Mouse (Mus musculus): ENCODE results near the gene Inf2. TPM values are rescaled to one million over a fixed set of nuclear protein-coding genes. Genes with fewer than 3 reads are reported as not detected.

Inf2 gene
- polyA plus RNA-seq, 1 experiment = 26.3 TPM

DNA sequence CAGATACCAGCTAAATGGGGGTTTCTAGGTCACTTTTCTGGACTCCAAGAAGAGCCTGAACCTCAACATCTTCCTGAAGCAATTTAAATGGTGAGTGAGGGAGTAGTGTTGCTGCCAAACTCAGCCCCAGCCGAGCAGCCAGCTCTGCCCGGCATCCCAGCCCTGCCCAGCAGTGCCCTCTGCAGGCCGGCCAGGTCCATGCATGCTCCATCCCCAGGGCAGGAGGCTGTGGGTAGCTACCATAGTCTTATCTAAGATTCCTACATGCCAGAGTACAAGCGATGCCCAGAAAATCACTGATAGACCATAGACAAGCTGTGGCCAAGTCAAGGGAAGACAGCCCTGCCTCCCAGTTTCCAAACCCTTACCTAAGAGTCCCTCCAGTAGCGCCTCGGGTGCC lies 17.2 kb downstream of the Inf2 start:
- Histone ChIP-seq H3K4me1 (replicated peaks; ENCODE audit: control insufficient read depth, insufficient read depth, low read length) (no peaks in the 10 kb centered on the region), H3K27ac (ENCODE audit: control insufficient read depth, insufficient read depth, low read length) (no peak overlapping the region), H3K27me3 (ENCODE audit: control insufficient read depth, insufficient read depth, low read length) (no peaks in the 10 kb centered on the region), H3K4me3 (ENCODE audit: control insufficient read depth, insufficient read depth, low read length) (no peak overlapping the region), H3K36me3 (ENCODE audit: control insufficient read depth, insufficient read depth, low read length) (no peaks in the 10 kb centered on the region)
- DNase-seq = peak; percentile 79
- 52% methylated on average over 6 of the region's 6 CpGs for WGBS
- TF ChIP-seq POLR2A (IDR thresholded peaks at IDR 0.05; ENCODE audit: control insufficient read depth, extremely low read depth, insufficient read depth, low read length, poor library complexity) (no peak), CTCF (IDR thresholded peaks at IDR 0.05; ENCODE audit: borderline replicate concordance, control insufficient read depth, extremely low read depth, insufficient read depth, low read length, poor library complexity) (peak; percentile 93)

DNA sequence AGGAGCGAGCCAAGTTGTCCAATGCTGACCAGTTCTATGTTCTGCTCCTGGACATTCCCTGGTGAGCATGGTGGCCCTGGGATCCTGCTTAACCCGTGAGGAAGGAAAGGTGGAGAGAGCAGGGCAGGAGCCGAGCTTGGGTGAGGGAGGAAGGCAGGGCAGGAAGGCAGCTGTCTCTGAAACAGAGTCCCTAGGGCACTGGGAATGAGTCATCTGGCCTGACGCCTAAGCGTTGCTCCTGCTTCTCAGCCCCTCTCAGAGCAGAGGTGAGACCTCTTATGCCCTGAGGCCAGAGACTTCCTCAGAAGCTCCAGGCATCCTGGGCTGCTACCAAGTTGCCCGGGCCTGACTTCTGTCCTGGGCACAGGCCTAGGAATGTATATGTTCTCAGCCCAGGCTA lies 18.4 kb downstream of the Inf2 start:
- no peak overlapping the region for H3K27ac ChIP-seq (ENCODE audit: control insufficient read depth, insufficient read depth, low read length)
- DNase-seq = no peak
- H3K4me3 ChIP-seq (ENCODE audit: control insufficient read depth, insufficient read depth, low read length) = no peak overlapping the region
- TF ChIP-seq CTCF (IDR thresholded peaks at IDR 0.05; ENCODE audit: borderline replicate concordance, control insufficient read depth, extremely low read depth, insufficient read depth, low read length, poor library complexity) = no peak
- TF ChIP-seq POLR2A (IDR thresholded peaks at IDR 0.05; ENCODE audit: control insufficient read depth, extremely low read depth, insufficient read depth, low read length, poor library complexity) = no peak
- WGBS = 92% methylated on average over 6 of the region's 6 CpGs
- H3K36me3 ChIP-seq (ENCODE audit: control insufficient read depth, insufficient read depth, low read length) = no peaks in the 10 kb centered on the region
- H3K27me3 ChIP-seq (ENCODE audit: control insufficient read depth, insufficient read depth, low read length) = no peaks in the 10 kb centered on the region
- no peaks in the 10 kb centered on the region for H3K4me1 ChIP-seq (replicated peaks; ENCODE audit: control insufficient read depth, insufficient read depth, low read length)

- Histone ChIP-seq H3K4me3 (ENCODE audit: control insufficient read depth, insufficient read depth, low read length) (no peak overlapping the region), H3K4me1 (replicated peaks; ENCODE audit: control insufficient read depth, insufficient read depth, low read length) (no peaks in the 10 kb centered on the region), H3K36me3 (ENCODE audit: control insufficient read depth, insufficient read depth, low read length) (no peaks in the 10 kb centered on the region), H3K27ac (ENCODE audit: control insufficient read depth, insufficient read depth, low read length) (no peak overlapping the region), H3K27me3 (ENCODE audit: control insufficient read depth, insufficient read depth, low read length) (no peaks in the 10 kb centered on the region)
- DNase-seq = no peak
- 97% methylated on average over 10 of the region's 10 CpGs for WGBS
- TF ChIP-seq POLR2A (IDR thresholded peaks at IDR 0.05; ENCODE audit: control insufficient read depth, extremely low read depth, insufficient read depth, low read length, poor library complexity) = no peak
- no peak for TF ChIP-seq CTCF (IDR thresholded peaks at IDR 0.05; ENCODE audit: borderline replicate concordance, control insufficient read depth, extremely low read depth, insufficient read depth, low read length, poor library complexity)
These were observed 20.4 kb downstream of the Inf2 start for GRCm38 (mm10) chr12:112609031-112609430.

DNA sequence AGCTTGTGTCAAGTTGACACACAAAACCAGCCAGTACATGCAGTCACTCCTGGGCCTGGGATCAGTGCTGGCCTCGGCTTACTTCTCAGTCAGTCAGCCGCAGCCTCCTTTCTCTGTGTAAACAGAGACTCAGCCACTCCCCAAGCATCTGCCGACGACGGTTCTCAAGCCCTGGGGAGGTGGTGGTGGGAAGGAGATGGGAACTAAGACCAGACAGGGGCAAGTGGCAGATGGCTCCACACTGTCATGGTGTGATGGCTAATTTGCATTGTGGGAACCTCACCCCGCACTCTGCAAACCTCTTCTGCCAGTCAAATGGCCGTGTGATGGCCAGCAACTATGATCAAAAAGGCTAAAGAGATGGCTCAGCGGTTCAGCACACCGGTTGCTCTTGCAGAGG lies 28.1 kb downstream of the Inf2 start:
- no peaks in the 10 kb centered on the region for H3K36me3 ChIP-seq (ENCODE audit: control insufficient read depth, insufficient read depth, low read length)

DNA sequence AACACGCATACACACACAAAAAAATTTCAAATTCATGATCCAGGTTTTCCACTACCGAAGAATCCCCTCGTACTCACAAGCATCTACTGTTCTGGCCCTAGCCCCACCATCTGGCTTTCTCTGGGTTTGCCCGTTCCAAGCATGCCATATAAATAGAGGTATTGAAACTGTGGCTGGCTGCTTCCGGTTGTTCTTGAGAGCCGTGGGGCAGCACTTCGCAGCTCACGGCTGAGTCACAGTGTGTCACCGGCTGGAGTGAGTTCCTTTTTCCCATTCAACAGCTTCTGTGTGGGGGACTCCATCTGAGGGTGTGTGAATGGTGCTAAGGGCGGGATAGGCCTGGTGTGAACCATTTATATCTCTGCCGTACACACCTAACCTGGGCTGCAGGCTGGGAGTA lies 28.6 kb downstream of the Inf2 start:
- Histone ChIP-seq H3K27me3 (ENCODE audit: control insufficient read depth, insufficient read depth, low read length) (no peaks in the 10 kb centered on the region), H3K4me1 (replicated peaks; ENCODE audit: control insufficient read depth, insufficient read depth, low read length) (peaks cover 43% of the 10 kb centered on the region), H3K27ac (ENCODE audit: control insufficient read depth, insufficient read depth, low read length) (peak overlapping the region; percentile 53; the same call in 1 of the 2 replicates), H3K36me3 (ENCODE audit: control insufficient read depth, insufficient read depth, low read length) (no peaks in the 10 kb centered on the region), H3K4me3 (ENCODE audit: control insufficient read depth, insufficient read depth, low read length) (no peak overlapping the region)
- no peak for DNase-seq
- 19% methylated on average over 11 of the region's 11 CpGs for WGBS
- no peak for TF ChIP-seq POLR2A (IDR thresholded peaks at IDR 0.05; ENCODE audit: control insufficient read depth, extremely low read depth, insufficient read depth, low read length, poor library complexity)
- no peak for TF ChIP-seq CTCF (IDR thresholded peaks at IDR 0.05; ENCODE audit: borderline replicate concordance, control insufficient read depth, extremely low read depth, insufficient read depth, low read length, poor library complexity)

More for the DNA sequence above, 28.1 kb downstream of the Inf2 start:
- H3K4me3 ChIP-seq (ENCODE audit: control insufficient read depth, insufficient read depth, low read length) = no peak overlapping the region
- 91% methylated on average over 9 of the region's 9 CpGs for WGBS
- no peak for TF ChIP-seq CTCF (IDR thresholded peaks at IDR 0.05; ENCODE audit: borderline replicate concordance, control insufficient read depth, extremely low read depth, insufficient read depth, low read length, poor library complexity)
- no peak for TF ChIP-seq POLR2A (IDR thresholded peaks at IDR 0.05; ENCODE audit: control insufficient read depth, extremely low read depth, insufficient read depth, low read length, poor library complexity)
- H3K27ac ChIP-seq (ENCODE audit: control insufficient read depth, insufficient read depth, low read length) = peak overlapping the region; percentile 21; the same call in 1 of the 2 replicates
- no peaks in the 10 kb centered on the region for H3K27me3 ChIP-seq (ENCODE audit: control insufficient read depth, insufficient read depth, low read length)
- H3K4me1 ChIP-seq (replicated peaks; ENCODE audit: control insufficient read depth, insufficient read depth, low read length) = peaks cover 43% of the 10 kb centered on the region
- DNase-seq = no peak

- Histone ChIP-seq H3K27ac (ENCODE audit: control insufficient read depth, insufficient read depth, low read length) (peak overlapping the region; percentile 71), H3K4me3 (ENCODE audit: control insufficient read depth, insufficient read depth, low read length) (no peak overlapping the region), H3K27me3 (ENCODE audit: control insufficient read depth, insufficient read depth, low read length) (no peaks in the 10 kb centered on the region), H3K36me3 (ENCODE audit: control insufficient read depth, insufficient read depth, low read length) (no peaks in the 10 kb centered on the region), H3K4me1 (replicated peaks; ENCODE audit: control insufficient read depth, insufficient read depth, low read length) (peaks cover 43% of the 10 kb centered on the region)
- TF ChIP-seq CTCF (IDR thresholded peaks at IDR 0.05; ENCODE audit: borderline replicate concordance, control insufficient read depth, extremely low read depth, insufficient read depth, low read length, poor library complexity) = peak; percentile 89
- no peak for TF ChIP-seq POLR2A (IDR thresholded peaks at IDR 0.05; ENCODE audit: control insufficient read depth, extremely low read depth, insufficient read depth, low read length, poor library complexity)
- WGBS = 4% methylated on average over 8 of the region's 8 CpGs
- peak; percentile 85 for DNase-seq
These were observed 29.4 kb downstream of the Inf2 start for GRCm38 (mm10) chr12:112617898-112618380.

Measured in thymus, adult 2 months (tissue).